Mouse (Mus musculus) liver, adult 2 months (tissue): ENCODE data around the gene Lrrn4cl. TPM values are rescaled to one million over a fixed set of nuclear protein-coding genes. Genes with fewer than 3 reads are reported as not detected.

Experiments used
- DNase-seq: peaks from one replicate; pipeline ENCODE4 v3.0.0-alpha.2; 2011; ENCODE audit warnings: low read depth, low spot score; ENCODE audit errors: extremely low read depth
- H3K27ac ChIP-seq: fragments of 200-500 bp; replicated peaks from 2 replicates; pipeline ENCODE4 v1.5.1; 2012; ENCODE audit warnings: low read depth, mild to moderate bottlenecking, control low read depth, inconsistent platforms, low read length; ENCODE audit not compliant: insufficient read depth
- H3K27me3 ChIP-seq: fragments of 200-500 bp; 2 replicates; pipeline ENCODE4 v1.6.1; 2012; ENCODE audit warnings: mild to moderate bottlenecking, moderate library complexity, low read length, inconsistent platforms; ENCODE audit not compliant: control insufficient read depth, insufficient read depth
- H3K36me3 ChIP-seq: fragments of 200-500 bp; 2 replicates; pipeline ENCODE4 v1.6.1; 2012; ENCODE audit warnings: low read length, inconsistent platforms; ENCODE audit not compliant: control insufficient read depth, insufficient read depth
- H3K4me1 ChIP-seq: fragments of 200-500 bp; 2 replicates; pipeline ENCODE4 v1.6.1; 2011; ENCODE audit warnings: low read length; ENCODE audit not compliant: control insufficient read depth, insufficient read depth
- H3K4me3 ChIP-seq: fragments of 200-500 bp; 2 replicates; pipeline ENCODE4 v1.5.1; 2011; ENCODE audit warnings: low read depth, mild to moderate bottlenecking, control low read depth, low read length, moderate library complexity; ENCODE audit not compliant: insufficient read depth
- H3K79me2 ChIP-seq: fragments of 200-500 bp; 2 replicates; pipeline ENCODE4 v1.6.1; 2012; ENCODE audit warnings: inconsistent platforms, mild to moderate bottlenecking, low read length, moderate library complexity; ENCODE audit not compliant: control insufficient read depth, insufficient read depth
- H3K9ac ChIP-seq: fragments of 200-500 bp; 2 replicates; pipeline ENCODE4 v1.6.1; 2012; ENCODE audit warnings: low read depth, mild to moderate bottlenecking, control low read depth, inconsistent platforms, low read length
- CTCF ChIP-seq: fragments of 200-500 bp; IDR thresholded peaks from 2 replicates; pipeline ENCODE4 v1.5.1; 2011; ENCODE audit warnings: low read depth, low read length, control low read depth
- POLR2A ChIP-seq: fragments of 200-500 bp; IDR thresholded peaks from 2 replicates; pipeline ENCODE4 v1.6.1; 2011; ENCODE audit warnings: low read length, control low read depth; ENCODE audit not compliant: insufficient read depth; ENCODE audit errors: extremely low read depth
- WGBS: fragments of 180-500 bp; shearing (Covaris S2); methylation state at CpG from one replicate; pipeline ENCODE4 v1.1.7; 2018; 5-methylcytosine and 5-hydroxymethylcytosine counted together
- polyA plus RNA-seq: library from polyadenylated mRNA; depleted of rRNA; stranded (reverse); fragments of >200 nt; gene quantifications from 2 replicates; pipeline ENCODE4 v1.2.3, GENCODE M21; 2012
- total RNA-seq: library from RNA; depleted of rRNA; stranded (reverse); fragments of >200 nt; gene quantifications from 2 replicates; pipeline ENCODE4 v1.2.3, GENCODE M21; 2014

Lrrn4cl gene
- total and polyA plus RNA-seq, 2 experiments = 0.07 to 0.09 TPM

- Histone ChIP-seq H3K79me2 (peaks cover 8% of the 10 kb centered on the region; the same call in 1 of the 2 replicates), H3K4me3 (no peak overlapping the region), H3K4me1 (peaks cover 11% of the 10 kb centered on the region), H3K9ac (no peak overlapping the region), H3K27ac (no peak overlapping the region), H3K27me3 (no peaks in the 10 kb centered on the region), H3K36me3 (peaks cover 21% of the 10 kb centered on the region)
- TF ChIP-seq POLR2A (no peak), CTCF (no peak)
- WGBS = 84% methylated on average over 11 of the region's 11 CpGs
- DNase-seq = no peak
Measured at GRCm38 (mm10) chr19:8815812-8816211, 34.8 kb upstream of the Lrrn4cl start.

GRCm38 (mm10) chr19:8817001-8817400, 33.6 kb upstream of the Lrrn4cl start:
- no peaks in the 10 kb centered on the region for H3K27me3 ChIP-seq
- 71% methylated on average over 3 of the region's 3 CpGs for WGBS
- no peak overlapping the region for H3K4me3 ChIP-seq
- H3K27ac ChIP-seq = no peak overlapping the region
- H3K79me2 ChIP-seq = peaks cover 10% of the 10 kb centered on the region; the same call in 1 of the 2 replicates
- no peak for TF ChIP-seq CTCF
- no peak for TF ChIP-seq POLR2A
- peaks cover 16% of the 10 kb centered on the region for H3K36me3 ChIP-seq
- DNase-seq = no peak
- H3K9ac ChIP-seq = no peak overlapping the region
- peaks cover 13% of the 10 kb centered on the region for H3K4me1 ChIP-seq

GRCm38 (mm10) chr19:8818301-8818798, 32.2 kb upstream of the Lrrn4cl start:
- WGBS = 13% methylated on average over 14 of the region's 14 CpGs
- peak overlapping the region; percentile 95 for H3K27ac ChIP-seq

GRCm38 (mm10) chr19:8818801-8819595, 31.6 kb upstream of the Lrrn4cl start, which contains the start of gene Ttc9c:
Gene Ttc9c (minus strand): TSS chr19:8819333.
- H3K4me3 ChIP-seq = peak within 1 kb of the TSS; percentile 82
- H3K36me3 ChIP-seq = peaks cover 21% of the 10 kb centered on the region
- peaks cover 10% of the 10 kb centered on the region; the same call in 1 of the 2 replicates for H3K79me2 ChIP-seq
- H3K27me3 ChIP-seq = no peaks in the 10 kb centered on the region
- peak; percentile 97 for DNase-seq
- TF ChIP-seq CTCF (no peak), POLR2A (peak; percentile 60; the same call in 1 of the 2 replicates)
- peak within 1 kb of the TSS; percentile 93 for H3K9ac ChIP-seq
- H3K27ac ChIP-seq = peak within 1 kb of the TSS; percentile 96
- peaks cover 18% of the 10 kb centered on the region for H3K4me1 ChIP-seq
- under 1% methylated on average over 33 of the region's 33 CpGs for WGBS

More at GRCm38 (mm10) chr19:8818301-8818798, 32.2 kb upstream of the Lrrn4cl start:
- no peak for TF ChIP-seq POLR2A
- no peak for TF ChIP-seq CTCF
- no peak for DNase-seq
- H3K4me3 ChIP-seq = peak overlapping the region; percentile 82
- H3K27me3 ChIP-seq = no peaks in the 10 kb centered on the region
- H3K9ac ChIP-seq = peak overlapping the region; percentile 78
- peaks cover 14% of the 10 kb centered on the region for H3K36me3 ChIP-seq
- peaks cover 18% of the 10 kb centered on the region for H3K4me1 ChIP-seq
- H3K79me2 ChIP-seq = peaks cover 10% of the 10 kb centered on the region; the same call in 1 of the 2 replicates

- peak; percentile 95 for DNase-seq
Measured at GRCm38 (mm10) chr19:8819596-8820423, 30.8 kb upstream of the Lrrn4cl start, which contains the start of gene Hnrnpul2. Gene Hnrnpul2 (plus strand): TSS chr19:8820010.

More at GRCm38 (mm10) chr19:8819596-8820423, 30.8 kb upstream of the Lrrn4cl start, which contains the start of gene Hnrnpul2:
- Histone ChIP-seq H3K4me3 (peak within 1 kb of the TSS; percentile 82), H3K36me3 (peaks cover 25% of the 10 kb centered on the region), H3K27me3 (no peaks in the 10 kb centered on the region), H3K9ac (peak within 1 kb of the TSS; percentile 93), H3K27ac (peak within 1 kb of the TSS; percentile 96), H3K4me1 (peaks cover 18% of the 10 kb centered on the region), H3K79me2 (peaks cover 10% of the 10 kb centered on the region; the same call in 1 of the 2 replicates)
- under 1% methylated on average over 82 of the region's 83 CpGs for WGBS
- no peak for TF ChIP-seq CTCF
- peak; percentile 91 for TF ChIP-seq POLR2A
